Mouse (Mus musculus) gastrocnemius, adult 2 months (tissue): ENCODE measurements around the gene Ankrd54. TPM values are rescaled to one million over a fixed set of nuclear protein-coding genes. Genes with fewer than 3 reads are reported as not detected.
A peak's percentile ranks its signal among the peaks of the same experiment; 100 is the strongest.
"Not testable (repeated sequence)": the region's sequence is repeated elsewhere in the genome, so short reads cannot be mapped to it uniquely, and the experiment has no call there.

Source experiments
- DNase-seq: peaks from one replicate; pipeline ENCODE4 v3.0.0; 2022
- H3K27ac ChIP-seq: fragments of 200-600 bp; 2 replicates; pipeline ENCODE4 v1.8.1; 2022; ENCODE audit warnings: mild to moderate bottlenecking
- H3K4me3 ChIP-seq: fragments of 200-600 bp; 2 replicates; pipeline ENCODE4 v1.8.1; 2022; ENCODE audit warnings: mild to moderate bottlenecking, moderate library complexity
- CTCF ChIP-seq: fragments of 200-600 bp; IDR thresholded peaks from 2 replicates; pipeline ENCODE4 v1.8.1; 2022; ENCODE audit warnings: antibody characterized with exemption, mild to moderate bottlenecking, moderate library complexity
- intact Hi-C: fragments of 180-260 bp; cut with DNase I; formaldehyde crosslinking; loops from one replicate; pipeline ENCODE4 v1.15.1; 2025
- total RNA-seq, 2 experiments: library from RNA; stranded (reverse); gene quantifications; 2 replicates each; pipeline ENCODE4 v1.2.3; 2021

The Ankrd54 gene
- total RNA-seq, 2 experiments from 2014 or later, result 4.5 to 5.1 TPM

GRCm38 (mm10) chr15:79018191-79018590 lies 44.5 kb downstream of the Ankrd54 start:
- Histone ChIP-seq H3K4me3 (no peak overlapping the region), H3K27ac (no peak overlapping the region)
- intact Hi-C loops, result no loop called here
- TF ChIP-seq CTCF, result no peak
- no peak for DNase-seq

GRCm38 (mm10) chr15:79013382-79013781 lies 49.3 kb downstream of the Ankrd54 start:
- TF ChIP-seq CTCF, result no peak
- H3K4me3 ChIP-seq, result no peak overlapping the region
- intact Hi-C loops, result no loop called here
- no peak for DNase-seq
- no peak overlapping the region for H3K27ac ChIP-seq

- no peak for TF ChIP-seq CTCF
- Histone ChIP-seq H3K27ac (no peak overlapping the region), H3K4me3 (no peak overlapping the region)
- intact Hi-C loops, result no loop called here
- no peak for DNase-seq
Observed at GRCm38 (mm10) chr15:79011550-79011949, 51.1 kb downstream of the Ankrd54 start.

- H3K4me3 ChIP-seq, result no peak overlapping the region
- intact Hi-C loops, result no loop called here
- TF ChIP-seq CTCF, result no peak
- peak overlapping the region; percentile 40; the same call in 1 of the 2 replicates for H3K27ac ChIP-seq
- peak; percentile 53 for DNase-seq
Observed at GRCm38 (mm10) chr15:79009734-79010133, 53.0 kb downstream of the Ankrd54 start.

GRCm38 (mm10) chr15:79007836-79008235 lies 54.9 kb downstream of the Ankrd54 start:
- intact Hi-C loops, H3K27ac ChIP-seq, H3K4me3 ChIP-seq, DNase-seq: not testable (repeated sequence)
- peak; percentile 22 for TF ChIP-seq CTCF

- no peak overlapping the region for H3K4me3 ChIP-seq
- no peak for TF ChIP-seq CTCF
- H3K27ac ChIP-seq, result no peak overlapping the region
- intact Hi-C loops, result no loop called here
- DNase-seq, result no peak
Observed at GRCm38 (mm10) chr15:79007059-79007458, 55.6 kb downstream of the Ankrd54 start.

- Histone ChIP-seq H3K27ac (no peak overlapping the region), H3K4me3 (no peak overlapping the region)
- no peak for DNase-seq
- intact Hi-C loops, result no loop called here
- no peak for TF ChIP-seq CTCF
Observed at GRCm38 (mm10) chr15:79006638-79007037, 56.1 kb downstream of the Ankrd54 start.

GRCm38 (mm10) chr15:79005581-79005980 lies 57.1 kb downstream of the Ankrd54 start:
- DNase-seq, result no peak
- no peak for TF ChIP-seq CTCF
- intact Hi-C loops, result no loop called here
- Histone ChIP-seq H3K4me3 (no peak overlapping the region), H3K27ac (no peak overlapping the region)

Other genes starting within 250 kb of the Ankrd54 start
- 1 to 10 TPM; 8.5 to 10.0 TPM for gene Cdc42ep1, start 220.3 kb downstream of the Ankrd54 start, total RNA-seq
- not detected for gene Lgals2, start 207.4 kb downstream of the Ankrd54 start, total RNA-seq
- 10 to 100 TPM; 43.1 to 45.7 TPM for gene Gga1, start 185.7 kb downstream of the Ankrd54 start, total RNA-seq
- gene Gm49510, start 163.2 kb downstream of the Ankrd54 start, total RNA-seq, result under 1 TPM in 1 of 2 experiments, not detected in 1; 0.13 TPM
- 1 to 10 TPM; 1.4 to 2.0 TPM for gene Sh3bp1, start 163.1 kb downstream of the Ankrd54 start, total RNA-seq
- gene Pdxp, start 149.0 kb downstream of the Ankrd54 start, total RNA-seq, result 1 to 10 TPM; 1.1 to 1.4 TPM
- gene Lgals1, start 136.2 kb downstream of the Ankrd54 start, total RNA-seq, result 100 to 1,000 TPM; 197 to 272 TPM
- 10 to 100 TPM; 20.6 to 22.3 TPM for gene Nol12, start 128.0 kb downstream of the Ankrd54 start, total RNA-seq
- 10 to 100 TPM; 33.2 to 36.6 TPM for gene Triobp, start 115.2 kb downstream of the Ankrd54 start, total RNA-seq
- 10 to 100 TPM; 71.8 to 76.8 TPM for gene H1f0, start 34.4 kb downstream of the Ankrd54 start, total RNA-seq
- not detected for gene Galr3, start 21.0 kb downstream of the Ankrd54 start, total RNA-seq
- 10 to 100 TPM; 53.6 to 54.0 TPM for gene Eif3l, start 12.3 kb upstream of the Ankrd54 start, total RNA-seq
- gene Micall1, start 46.0 kb upstream of the Ankrd54 start, total RNA-seq, result 10 to 100 TPM; 11.2 to 14.5 TPM
- gene Polr2f, start 78.1 kb upstream of the Ankrd54 start, total RNA-seq, result 10 to 100 TPM; 61.0 to 87.7 TPM
- 1 to 10 TPM; 1.1 to 1.2 TPM for gene 1700088E04Rik, start 78.4 kb upstream of the Ankrd54 start, total RNA-seq
- under 1 TPM; 0.71 to 0.81 TPM for gene Sox10, start 102.3 kb upstream of the Ankrd54 start, total RNA-seq
- gene Pick1, start 166.3 kb upstream of the Ankrd54 start, total RNA-seq, result 10 to 100 TPM; 33.6 to 35.0 TPM
- gene Gm49486, start 166.5 kb upstream of the Ankrd54 start, total RNA-seq, result 1 to 10 TPM in 1 of 2 experiments, under 1 TPM in 1; 0.10 to 1.0 TPM
- under 1 TPM; 0.13 to 0.53 TPM for gene Slc16a8, start 191.9 kb upstream of the Ankrd54 start, total RNA-seq
- 1 to 10 TPM; 3.1 to 3.2 TPM for gene Baiap2l2, start 222.6 kb upstream of the Ankrd54 start, total RNA-seq